Mouse (Mus musculus) CH12.LX (cell line): Measurements from ENCODE around the gene Osbpl6. TPM values are rescaled to one million over a fixed set of nuclear protein-coding genes. Genes with fewer than 3 reads are reported as not detected.
A peak's percentile ranks its signal among the peaks of the same experiment; 100 is the strongest.

Experiments
- DNase-seq: peaks from one replicate; pipeline ENCODE4 v3.0.0-alpha.2; 2013; ENCODE audit errors: extremely low read depth
- H3K27ac ChIP-seq: 2 replicates; pipeline ENCODE4 v1.5.1; 2012; ENCODE audit warnings: low read depth, mild to moderate bottlenecking, control low read depth, moderate library complexity; ENCODE audit not compliant: insufficient read depth
- H3K27me3 ChIP-seq: replicated peaks from 2 replicates; pipeline ENCODE3; 2012; ENCODE audit warnings: inconsistent platforms
- H3K36me3 ChIP-seq, 2 experiments: replicated peaks in 1 of 2; 2 replicates each; pipeline versions ENCODE3 to v1.6.1; 2012; ENCODE audit warnings: inconsistent platforms in 1 of 2, low read length in 1 of 2, mild to moderate bottlenecking in 1 of 2, mixed read lengths in 1 of 2, moderate library complexity in 1 of 2; ENCODE audit not compliant: control insufficient read depth in 1 of 2, insufficient read depth in 1 of 2
- H3K4me1 ChIP-seq, 2 experiments: 2 replicates each; pipeline ENCODE4 v1.6.1; 2012; ENCODE audit warnings: inconsistent platforms in 1 of 2, moderate library complexity in 1 of 2; ENCODE audit not compliant: insufficient read depth in 2 of 2, control insufficient read depth in 1 of 2
- H3K4me2 ChIP-seq: 2 replicates; pipeline ENCODE4 v1.6.1; 2012; ENCODE audit warnings: low read depth, mild to moderate bottlenecking, control low read depth; ENCODE audit not compliant: poor library complexity, insufficient read depth, severe bottlenecking
- H3K4me3 ChIP-seq, 3 experiments: fragments of 150-350 bp in 1 of 3; sonication (generic) in 1 of 3; replicated peaks in 1 of 3; 2 replicates each; pipeline versions ENCODE3 to v1.5.1; 2011 to 2012; ENCODE audit warnings: low read depth in 2 of 3, low read length in 2 of 3, mild to moderate bottlenecking in 2 of 3, moderate library complexity in 2 of 3, control low read depth in 1 of 3, improper control_type of control experiment in 1 of 3, inconsistent platforms in 1 of 3, mixed read lengths in 1 of 3; ENCODE audit not compliant: poor library complexity in 1 of 3
- H3K79me2 ChIP-seq: replicated peaks from 2 replicates; pipeline ENCODE4 v1.6.1; 2012; ENCODE audit warnings: mild to moderate bottlenecking, moderate library complexity; ENCODE audit not compliant: control insufficient read depth, poor library complexity, insufficient read depth, severe bottlenecking; ENCODE audit errors: extremely low read depth
- H3K9ac ChIP-seq: 2 replicates; pipeline ENCODE4 v1.6.1; 2012; ENCODE audit warnings: low read depth, mild to moderate bottlenecking, control low read depth, moderate library complexity; ENCODE audit not compliant: insufficient read depth
- H3K9me3 ChIP-seq: replicated peaks from 2 replicates; pipeline ENCODE3; 2012; ENCODE audit warnings: low read length, inconsistent platforms, mixed read lengths
- CHD2 ChIP-seq: IDR thresholded peaks from 2 replicates; pipeline ENCODE4 v1.6.1; 2011; ENCODE audit warnings: low read length, improper control_type of control experiment
- E2F4 ChIP-seq: IDR thresholded peaks from 2 replicates; pipeline ENCODE4 v1.6.1; 2011; ENCODE audit warnings: low read depth, low read length, improper control_type of control experiment; ENCODE audit not compliant: insufficient replicate concordance
- ELF1 ChIP-seq: IDR thresholded peaks from 2 replicates; pipeline ENCODE4 v1.6.1; 2014; ENCODE audit warnings: low read depth, mild to moderate bottlenecking, inconsistent platforms, low read length, improper control_type of control experiment
- HCFC1 ChIP-seq: IDR thresholded peaks from 2 replicates; pipeline ENCODE4 v1.6.1; 2012; ENCODE audit warnings: low read depth, mild to moderate bottlenecking, inconsistent platforms, low read length, improper control_type of control experiment
- JUND ChIP-seq: conservative IDR thresholded peaks from 2 replicates; pipeline ENCODE4 v1.6.1; 2011; ENCODE audit warnings: low read depth, low read length, improper control_type of control experiment
- MAX ChIP-seq: IDR thresholded peaks from 2 replicates; pipeline ENCODE4 v1.6.1; 2011; ENCODE audit warnings: low read length, improper control_type of control experiment
- MAZ ChIP-seq: IDR thresholded peaks from 2 replicates; pipeline ENCODE4 v1.6.1; 2012; ENCODE audit warnings: low read depth, mild to moderate bottlenecking, inconsistent platforms, low read length, improper control_type of control experiment, moderate library complexity
- MEF2A ChIP-seq: IDR thresholded peaks from 2 replicates; pipeline ENCODE4 v1.6.1; 2014; ENCODE audit warnings: low read depth, mild to moderate bottlenecking, inconsistent platforms, low read length, improper control_type of control experiment, borderline replicate concordance
- MXI1 ChIP-seq: IDR thresholded peaks from 2 replicates; pipeline ENCODE4 v1.6.1; 2011; ENCODE audit warnings: mild to moderate bottlenecking, low read depth, low read length, improper control_type of control experiment
- NELFE ChIP-seq: IDR thresholded peaks from 2 replicates; pipeline ENCODE4 v1.6.1; 2011; ENCODE audit warnings: low read depth, low read length, improper control_type of control experiment
- NRF1 ChIP-seq: IDR thresholded peaks from 2 replicates; pipeline ENCODE4 v1.6.1; 2014; ENCODE audit warnings: low read depth, mild to moderate bottlenecking, inconsistent platforms, low read length, improper control_type of control experiment, moderate library complexity
- PAX5 ChIP-seq: IDR thresholded peaks from 2 replicates; pipeline ENCODE4 v1.6.1; 2012; ENCODE audit warnings: low read length, inconsistent platforms, mixed read lengths
- POLR2A ChIP-seq: IDR thresholded peaks from 2 replicates; pipeline ENCODE4 v1.6.1; 2011; ENCODE audit warnings: low read depth, mild to moderate bottlenecking, improper control_type of control experiment, low read length
- POLR2AphosphoS2 ChIP-seq: IDR thresholded peaks from 2 replicates; pipeline ENCODE4 v1.6.1; 2011; ENCODE audit warnings: low read depth, low read length, improper control_type of control experiment
- RAD21 ChIP-seq: IDR thresholded peaks from 2 replicates; pipeline ENCODE4 v1.6.1; 2011; ENCODE audit warnings: low read depth, mild to moderate bottlenecking, low read length, improper control_type of control experiment, moderate library complexity
- RCOR1 ChIP-seq: conservative IDR thresholded peaks from 2 replicates; pipeline ENCODE4 v1.6.1; 2012; ENCODE audit warnings: low read depth, mild to moderate bottlenecking, inconsistent platforms, low read length, improper control_type of control experiment
- SIN3A ChIP-seq: IDR thresholded peaks from 2 replicates; pipeline ENCODE4 v1.6.1; 2012; ENCODE audit warnings: low read length, improper control_type of control experiment, inconsistent platforms
- TCF12 ChIP-seq: IDR thresholded peaks from 2 replicates; pipeline ENCODE4 v1.6.1; 2014; ENCODE audit warnings: low read depth, mild to moderate bottlenecking, inconsistent platforms, low read length, improper control_type of control experiment
- USF2 ChIP-seq: conservative IDR thresholded peaks from 2 replicates; pipeline ENCODE4 v1.6.1; 2011; ENCODE audit warnings: low read depth, low read length, improper control_type of control experiment
- ZC3H11A ChIP-seq: IDR thresholded peaks from 2 replicates; pipeline ENCODE4 v1.6.1; 2012; ENCODE audit warnings: low read depth, mild to moderate bottlenecking, inconsistent platforms, low read length, improper control_type of control experiment
- ZKSCAN1 ChIP-seq: IDR thresholded peaks from 2 replicates; pipeline ENCODE4 v1.6.1; 2012; ENCODE audit warnings: low read depth, inconsistent platforms, low read length, improper control_type of control experiment, borderline replicate concordance
- ZMIZ1 ChIP-seq: IDR thresholded peaks from 2 replicates; pipeline ENCODE4 v1.6.1; 2012; ENCODE audit warnings: low read depth, mild to moderate bottlenecking, inconsistent platforms, low read length, improper control_type of control experiment
- ZNF384 ChIP-seq: IDR thresholded peaks from 2 replicates; pipeline ENCODE4 v1.6.1; 2012; ENCODE audit warnings: low read depth, low read length, improper control_type of control experiment, inconsistent platforms
- dilution Hi-C: fragments of 300-500 bp; cut with MboI; formaldehyde crosslinking; loops from 2 replicates; pipeline ENCODE4 v1.14.3; 2020; ENCODE audit warnings: low sequenced_read_pairs; ENCODE audit not compliant: extremely low pct_unique_long_range_greater_than_20kb, extremely low pct_ligation_motif_present
- in situ Hi-C: fragments of 300-500 bp; cut with MboI; formaldehyde crosslinking; loops from 3 replicates; pipeline ENCODE4 v1.14.3; 2019; ENCODE audit warnings: low sequenced_read_pairs, low pct_ligation_motif_present, low pct_unique_long_range_greater_than_20kb, mixed read lengths
- polyA plus RNA-seq: library from polyadenylated mRNA; unstranded; fragments of >175 nt; gene quantifications from 2 replicates; pipeline ENCODE4 v1.2.1, GENCODE M21; 2012; ENCODE audit warnings: low read depth; ENCODE audit not compliant: insufficient read length
- total RNA-seq, 2 experiments: library from RNA; depleted of rRNA; stranded (reverse); fragments of 300-350 nt in 1 of 2; fragments of >200 nt in 1 of 2; gene quantifications; 2 replicates each; pipeline ENCODE4 v1.2.3; 2012 to 2014

The Osbpl6 gene
- total and polyA plus RNA-seq, 3 experiments, result 0.19 to 0.60 (median 0.38) TPM

DNA sequence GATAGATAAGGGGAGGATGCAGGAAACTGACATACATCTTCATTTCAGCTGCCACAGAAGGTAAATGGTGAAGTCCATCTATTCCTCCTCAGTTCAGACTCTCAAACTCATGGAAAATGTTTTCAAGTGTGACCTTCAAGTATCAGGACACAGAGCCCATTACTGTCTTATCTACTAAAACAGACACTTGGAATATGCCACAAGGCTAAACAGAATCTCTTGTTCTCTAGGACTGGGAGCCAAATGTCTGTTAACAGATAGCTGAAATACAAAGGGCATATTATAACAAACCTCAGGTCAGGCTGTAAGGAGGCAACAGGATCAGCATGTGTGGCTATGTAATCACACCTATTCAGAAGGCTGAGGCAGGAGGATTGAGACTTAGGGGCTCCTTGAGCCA, 237.5 kb downstream of the Osbpl6 start:
- Histone ChIP-seq H3K9me3 (no peaks in the 10 kb centered on the region), H3K79me2 (no peaks in the 10 kb centered on the region), H3K4me1 (peaks cover 4 to 7% of the 10 kb centered on the region in 2 experiments; a peak in 3 of 4 replicates), H3K4me3 (no peak overlapping the region), H3K36me3 (peaks cover 0 to 11% of the 10 kb centered on the region in 2 experiments), H3K27ac (no peak overlapping the region), H3K4me2 (no peak overlapping the region), H3K9ac (no peak overlapping the region), H3K27me3 (no peaks in the 10 kb centered on the region)
- in situ Hi-C loops, result no loop called here
- TF ChIP-seq MAX (no peak), PAX5 (no peak), SIN3A (no peak), USF2 (no peak), NELFE (no peak), E2F4 (no peak), ZMIZ1 (no peak), POLR2AphosphoS2 (no peak), ZNF384 (no peak), RCOR1 (no peak)
- dilution Hi-C loops, result no loop called here
- DNase-seq, result no peak

DNA sequence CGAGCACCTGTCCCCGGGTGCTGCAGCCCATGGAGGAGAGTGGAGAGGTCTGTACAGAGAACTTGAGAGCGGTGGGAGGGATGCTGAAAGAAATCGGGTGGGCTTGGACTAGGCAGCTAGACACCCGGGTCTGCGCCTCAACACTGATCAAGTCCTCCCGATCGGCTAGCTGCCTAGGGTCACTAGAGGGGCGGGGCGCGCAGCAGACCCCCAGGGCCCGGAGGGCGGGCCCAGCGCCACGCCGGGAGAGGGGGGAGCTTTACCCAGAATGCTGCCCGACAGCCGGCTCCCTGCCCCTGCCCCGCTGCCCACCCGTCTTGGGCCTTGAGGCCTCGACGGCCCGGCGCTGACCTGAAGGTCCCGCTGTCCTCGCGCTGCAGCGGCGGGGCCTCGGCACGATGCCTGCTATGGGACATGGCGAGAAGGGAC, 241.1 kb downstream of the Osbpl6 start:
- in situ Hi-C loops (no loop called here), dilution Hi-C loops (no loop called here)
- Histone ChIP-seq H3K4me2 (peak overlapping the region; percentile 84), H3K27me3 (no peaks in the 10 kb centered on the region), H3K79me2 (no peaks in the 10 kb centered on the region), H3K9ac (peak overlapping the region; percentile 10; the same call in 1 of the 2 replicates), H3K9me3 (no peaks in the 10 kb centered on the region), H3K4me1 (peaks cover 4 to 7% of the 10 kb centered on the region in 2 experiments; a peak in 3 of 4 replicates), H3K36me3 (no peaks in the 10 kb centered on the region), H3K27ac (no peak overlapping the region), H3K4me3 (peak overlapping the region; percentile 54 to 86 (median 68))
- DNase-seq, result no peak
- TF ChIP-seq ZC3H11A (no peak), HCFC1 (no peak), NRF1 (no peak), SIN3A (0 out of 2 replicates have a peak, but pooled peaks have one; percentile 2), MXI1 (peak; percentile 29; the same call in 1 of the 2 replicates)

DNA sequence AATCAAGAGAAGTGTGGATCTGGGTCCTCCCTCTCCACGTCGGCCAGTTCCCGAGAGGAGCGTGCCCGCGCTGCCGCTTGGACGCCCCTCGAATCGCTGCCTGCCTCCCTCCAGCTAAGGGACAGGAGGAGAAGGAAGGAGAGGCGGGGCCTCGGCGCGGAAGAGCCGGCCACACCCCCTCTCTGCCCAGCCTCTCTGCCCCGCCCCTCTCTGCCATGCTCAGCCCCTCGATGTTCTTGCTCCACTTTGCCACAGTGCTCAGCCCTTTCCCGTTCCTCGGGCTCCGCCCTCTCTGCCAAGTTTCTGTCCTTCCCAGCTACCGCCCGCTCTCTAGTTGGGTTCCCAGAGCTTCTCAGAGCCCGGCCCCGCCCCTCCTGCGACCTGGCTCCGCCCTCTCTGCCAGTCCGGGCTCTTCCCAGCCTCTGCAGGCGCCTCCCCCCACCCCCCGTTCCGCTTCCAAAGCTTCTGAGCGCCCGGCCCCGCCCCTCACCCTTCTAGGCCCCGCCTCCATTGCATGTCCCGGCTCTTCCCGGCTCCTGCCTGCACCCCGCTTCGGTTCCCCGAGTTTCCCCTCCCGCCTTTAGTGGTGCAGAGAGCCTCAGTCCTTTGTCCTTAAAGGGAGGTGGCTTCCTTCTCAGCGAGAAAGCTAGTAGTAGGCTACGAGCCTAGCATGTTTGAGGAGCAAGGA, 241.7 kb downstream of the Osbpl6 start, which contains the start of the genes Prkra and Pjvk:
Prkra (minus strand) TSS at position 133 of the 688 bp plus-strand sequence.
Pjvk (plus strand) TSS at position 594 of the 688 bp plus-strand sequence.
- dilution Hi-C loops, result no loop called here
- Histone ChIP-seq H3K27ac (no peak within 1 kb of the TSS), H3K36me3 (no peaks in the 10 kb centered on the region), H3K79me2 (no peaks in the 10 kb centered on the region), H3K9me3 (no peaks in the 10 kb centered on the region), H3K4me2 (peak within 1 kb of the TSS; percentile 84), H3K4me1 (peaks cover 4 to 7% of the 10 kb centered on the region in 2 experiments; a peak in 3 of 4 replicates), H3K4me3 (peak within 1 kb of the TSS; percentile 54 to 86 (median 68)), H3K27me3 (no peaks in the 10 kb centered on the region), H3K9ac (peak within 1 kb of the TSS; percentile 46)
- peak; percentile 83 for DNase-seq
- in situ Hi-C loops, result no loop called here
- TF ChIP-seq ZNF384 (no peak), TCF12 (0 out of 2 replicates have a peak, but pooled peaks have one; percentile 9), RAD21 (no peak), POLR2A (peak; percentile 37; the same call in 1 of the 2 replicates), HCFC1 (no peak), PAX5 (no peak), SIN3A (no peak), MAZ (0 out of 2 replicates have a peak, but pooled peaks have one; percentile 44), JUND (no peak), MAX (no peak; the same call in 1 of the 2 replicates), MEF2A (no peak), ELF1 (peak; percentile 51; the same call in 1 of the 2 replicates), NRF1 (no peak; the same call in 1 of the 2 replicates), CHD2 (no peak), ZKSCAN1 (no peak), RCOR1 (no peak), POLR2AphosphoS2 (no peak), NELFE (0 out of 2 replicates have a peak, but pooled peaks have one; percentile 29)
